Mouse (Mus musculus) ES-E14 (cell line): Measurements from ENCODE around the gene Gpm6a.

Source experiments
- HCFC1 ChIP-seq: IDR thresholded peaks from 2 replicates; pipeline ENCODE4 v1.6.1; 2012; ENCODE audit warnings: low read length, inconsistent platforms, borderline replicate concordance; ENCODE audit not compliant: insufficient read depth
- MAFK ChIP-seq: IDR thresholded peaks from 2 replicates; pipeline ENCODE4 v1.6.1; 2014; ENCODE audit warnings: mild to moderate bottlenecking, low read depth, low read length, inconsistent platforms; ENCODE audit not compliant: insufficient read depth
- ZC3H11A ChIP-seq: IDR thresholded peaks from 2 replicates; pipeline ENCODE4 v1.6.1; 2012; ENCODE audit warnings: low read depth, mild to moderate bottlenecking, inconsistent platforms, low read length, borderline replicate concordance
- ZNF384 ChIP-seq: IDR thresholded peaks from 2 replicates; pipeline ENCODE4 v1.6.1; 2012; ENCODE audit warnings: low read depth, low read length, inconsistent platforms

GRCm38 (mm10) chr8:54912891-54913290, 41.8 kb upstream of the Gpm6a start:
- TF ChIP-seq ZC3H11A (no peak), MAFK (no peak), HCFC1 (no peak), ZNF384 (no peak)
